ENCODE assay signal across 13 mouse cellular contexts in the genomic region with DNA sequence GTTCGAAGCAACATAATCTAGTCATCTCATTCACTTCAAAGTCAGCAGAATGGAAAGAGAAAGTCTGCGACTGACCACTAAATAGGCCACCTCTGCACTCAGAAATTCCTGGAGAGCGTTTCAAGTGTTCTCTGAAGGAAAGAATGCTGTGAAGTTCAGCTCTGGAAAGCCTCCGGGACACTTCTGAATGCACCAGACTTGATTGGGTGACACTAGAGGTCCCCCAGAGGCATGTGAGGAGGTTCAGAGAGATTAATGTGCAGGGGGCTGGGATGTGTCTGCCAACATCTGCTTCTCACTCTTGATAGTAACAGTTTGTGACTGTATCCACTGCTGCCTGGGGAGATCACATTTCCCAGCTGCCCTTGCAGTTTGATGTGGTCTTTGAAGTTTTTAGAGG. TPM values are rescaled to one million over a fixed set of nuclear protein-coding genes. Genes with fewer than 3 reads are reported as not detected.
DNase-seq lines count a peak whose midpoint lies in the region; ATAC-seq and TF ChIP-seq lines count a peak whose summit lies in the region.
"Had no signal": no experiment of that assay in that cellular context is flagged by ENCODE, and none has a peak within 500 bp of the region (broad histone marks: within the 10 kb centered on the region; RNA-seq: fewer than 3 reads in every experiment).

No protein-coding gene starts in this region.

- no peaks in the 10 kb centered on the region for H3K36me3 ChIP-seq in megakaryocyte, embryonic 14.5 days (replicated peaks; ENCODE audit: low read length)
- H3K36me3 ChIP-seq: midbrain, embryonic 12.5 days had no signal

- no peak for ATAC-seq in megakaryocyte, adult 5-6 weeks (ENCODE audit: poor library complexity, severe bottlenecking)
- ATAC-seq: inflammation-experienced regulatory T-cells, adult 6 months had no signal

- no peaks in the 10 kb centered on the region for H3K9me3 ChIP-seq in megakaryocyte, embryonic 14.5 days
- H3K9me3 ChIP-seq: midbrain, embryonic 12.5 days had no signal

- WGBS in lung, adult 2 months, result 15% methylated on average over 4 of the region's 4 CpGs

- DNase-seq in heart, adult 9 months (ENCODE audit: low spot score in 2 of 2), result peak; percentile 8 to 33
- peak; percentile 4 for DNase-seq in lung, adult 2 months
- peak; percentile 76 for DNase-seq in retina, postnatal 1 day
- no peak for DNase-seq in adrenal gland, postnatal 4 days (ENCODE audit: low spot score in 2 of 2)
- no peak for DNase-seq in cerebellum, adult 8-10 months
- DNase-seq in adrenal gland, adult 2 months, result no peak
- DNase-seq: cerebellum, adult 18-20 months; thymus, adult 18-20 months had no signal

- peaks cover 2% of the 10 kb centered on the region for H3K27me3 ChIP-seq in megakaryocyte, embryonic 14.5 days (replicated peaks)
- H3K27me3 ChIP-seq: midbrain, embryonic 12.5 days had no signal

- no peak for TF ChIP-seq CTCF in lung, adult 2 months (IDR thresholded peaks at IDR 0.05; ENCODE audit: insufficient read depth, low read length)

- peaks cover 3% of the 10 kb centered on the region; the same call in 1 of the 2 replicates for H3K4me1 ChIP-seq in megakaryocyte, embryonic 14.5 days
- peaks cover 5% of the 10 kb centered on the region; the same call in 1 of the 2 replicates for H3K4me1 ChIP-seq in lung, adult 2 months (ENCODE audit: control insufficient read depth, insufficient read depth, low read length)

- peak overlapping the region; percentile 5 for H3K4me3 ChIP-seq in megakaryocyte, embryonic 14.5 days (replicated peaks)
- no peak overlapping the region for H3K4me3 ChIP-seq in lung, adult 2 months (replicated peaks; ENCODE audit: extremely low read depth, low read depth, low read length)
- H3K4me3 ChIP-seq: left cerebral cortex, adult 2 months; midbrain, embryonic 12.5 days had no signal

- no peak for TF ChIP-seq POLR2A in lung, adult 2 months (IDR thresholded peaks at IDR 0.05; ENCODE audit: borderline replicate concordance, extremely low read depth, low read depth, low read length)

RNA-seq across cellular contexts. Expression of a gene that starts 52.1 kb away (rescaled TPM):
- polyA plus RNA-seq in megakaryocyte, embryonic 14.5 days (2012; ENCODE audit: insufficient read depth, low replicate concordance), result 0.21 TPM in 1 of 2 replicates, not detected in the other
- total RNA-seq in megakaryocyte, adult 5-6 weeks (2015), result not detected in 2 replicates
- total RNA-seq in megakaryocyte, adult 5-6 weeks (2017), result 0.18 TPM in 1 of 2 replicates, not detected in the other
- polyA plus RNA-seq in lung, adult 2 months (2012; rRNA removed), result 4.0 and 8.8 TPM in 2 replicates
- total RNA-seq in adrenal gland, postnatal 4 days (2021), result 1 to 10 TPM; 1.7 to 2.3 TPM
- under 1 TPM; 0.69 to 0.86 TPM for total RNA-seq in adrenal gland, adult 2 months (2021)
- polyA plus RNA-seq in adrenal gland, adult 2 months (2012; rRNA removed), result 0.09 and 0.13 TPM in 2 replicates
- polyA plus RNA-seq: inflammation-experienced regulatory T-cells, adult 6 months; midbrain, embryonic 12.5 days had no signal

Comparison
In these comparisons a context has a peak if more than half of its experiments do, and no peak if none do; other contexts are left out.
1. DNase-seq: peak in heart, adult 9 months (2 of 2), lung, adult 2 months (single experiment) and retina, postnatal 1 day (single experiment); none in adrenal gland, postnatal 4 days (0 of 2), cerebellum, adult 8-10 months (single experiment) and adrenal gland, adult 2 months (single experiment).